Mouse (Mus musculus) lung, postnatal 25 days (tissue): ENCODE data around the gene 3110009E18Rik.

ENCODE experiments used
- DNase-seq: peaks from one replicate; pipeline ENCODE4 v3.0.0; 2022; ENCODE audit warnings: low spot score

3110009E18Rik gene

GRCm38 (mm10) chr1:120145527-120146216 lies 24.7 kb downstream of the 3110009E18Rik start:
- no peak for DNase-seq

GRCm38 (mm10) chr1:120146994-120147393 lies 26.0 kb downstream of the 3110009E18Rik start:
- DNase-seq, result no peak

- DNase-seq, result peak; percentile 14
These were observed 33.2 kb downstream of the 3110009E18Rik start for GRCm38 (mm10) chr1:120154232-120154631.

DNA sequence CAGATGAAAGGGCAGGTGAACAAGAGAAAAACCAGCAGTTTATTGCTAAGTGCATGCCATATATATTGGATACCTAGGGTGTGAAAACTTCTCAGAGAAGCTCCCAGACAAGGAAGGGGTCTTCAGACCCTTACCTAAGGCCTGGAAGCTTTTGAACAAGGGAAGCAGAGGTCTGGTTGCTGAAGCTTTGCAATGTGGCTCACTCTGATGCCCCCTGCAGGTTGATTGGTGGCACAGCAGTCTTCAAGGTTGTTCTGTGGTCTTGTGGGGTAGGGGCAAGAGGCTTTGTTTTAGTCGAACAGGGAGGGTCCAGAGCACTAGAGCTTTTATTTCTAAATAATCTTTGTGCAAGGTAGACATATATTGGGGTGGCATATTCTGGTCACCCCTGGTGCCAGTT lies 34.3 kb downstream of the 3110009E18Rik start:
- peak; percentile 10 for DNase-seq

DNA sequence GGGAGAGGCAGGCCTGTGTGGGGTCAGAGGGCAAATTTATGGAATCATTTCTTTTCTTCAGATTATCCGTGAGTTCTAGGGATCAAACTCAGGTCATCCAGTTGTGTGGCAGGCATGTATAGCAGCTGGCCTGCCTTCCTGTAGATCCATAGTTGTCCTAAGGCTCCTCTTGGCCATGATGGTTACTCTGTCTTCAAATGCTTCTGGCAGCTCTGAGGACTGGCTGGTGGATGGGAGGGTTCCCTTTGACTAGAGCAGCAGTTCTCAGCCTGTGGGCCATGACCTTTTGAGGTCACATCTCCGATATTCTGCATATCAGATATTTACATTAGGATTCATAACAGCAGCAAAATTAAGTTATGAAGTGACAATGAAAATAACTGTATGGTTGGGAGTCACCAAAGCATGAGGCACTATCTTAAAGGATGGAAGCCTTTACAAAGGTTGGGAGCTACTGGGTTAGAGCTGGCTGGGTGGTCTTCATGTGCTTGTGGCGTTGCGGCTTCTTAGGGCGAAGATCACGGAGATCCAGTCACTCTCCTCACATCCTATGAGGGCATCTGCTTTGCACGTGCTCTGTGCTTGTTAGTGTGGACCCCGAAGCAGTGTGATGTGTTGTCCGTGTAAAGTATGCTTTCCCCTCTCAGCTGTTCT lies 37.6 kb downstream of the 3110009E18Rik start:
- DNase-seq, result no peak

DNA sequence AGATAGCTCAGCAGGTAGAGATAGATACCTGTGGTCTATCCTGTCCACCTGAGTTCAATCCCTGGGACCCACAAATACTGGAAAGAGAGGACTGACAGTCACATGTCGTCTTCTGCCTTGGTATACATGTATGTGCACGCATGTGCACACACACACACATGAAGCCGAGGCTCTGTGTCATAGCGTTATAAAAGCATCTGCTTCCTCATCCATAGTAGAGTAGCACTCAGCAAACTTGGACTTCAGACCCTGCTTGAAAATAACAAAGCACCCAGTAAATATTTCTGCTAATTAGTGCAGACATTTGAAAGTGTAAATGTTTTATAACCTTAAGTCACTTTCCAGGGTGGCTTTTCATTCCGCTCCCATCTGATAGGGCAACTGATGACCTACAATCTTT lies 40.5 kb downstream of the 3110009E18Rik start:
- DNase-seq, result no peak

GRCm38 (mm10) chr1:120162616-120163015 lies 41.6 kb downstream of the 3110009E18Rik start:
- DNase-seq, result no peak

DNA sequence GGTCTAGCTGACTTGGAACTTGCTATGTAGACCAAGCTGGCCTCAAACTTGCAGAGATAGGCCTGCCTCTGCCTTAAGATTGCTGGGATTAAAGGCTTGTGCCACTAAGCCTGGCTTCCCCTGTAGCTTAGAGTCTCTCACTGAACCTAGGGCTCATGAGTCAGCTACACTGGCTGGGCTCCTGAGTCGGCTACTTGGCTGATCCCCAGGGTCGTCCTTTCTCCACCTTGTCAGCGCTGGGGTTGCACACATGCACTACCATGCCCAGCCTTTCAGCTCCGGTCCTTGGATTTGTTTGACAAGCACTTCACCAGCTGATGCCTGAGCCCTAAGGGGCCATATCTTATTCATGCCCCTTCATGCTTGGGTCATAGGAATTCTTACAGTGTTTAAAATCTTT lies 47.0 kb downstream of the 3110009E18Rik start:
- no peak for DNase-seq

GRCm38 (mm10) chr1:120168674-120169073 lies 47.7 kb downstream of the 3110009E18Rik start:
- DNase-seq, result no peak

- DNase-seq, result no peak
These were observed 49.3 kb downstream of the 3110009E18Rik start for GRCm38 (mm10) chr1:120170307-120170706.

DNA sequence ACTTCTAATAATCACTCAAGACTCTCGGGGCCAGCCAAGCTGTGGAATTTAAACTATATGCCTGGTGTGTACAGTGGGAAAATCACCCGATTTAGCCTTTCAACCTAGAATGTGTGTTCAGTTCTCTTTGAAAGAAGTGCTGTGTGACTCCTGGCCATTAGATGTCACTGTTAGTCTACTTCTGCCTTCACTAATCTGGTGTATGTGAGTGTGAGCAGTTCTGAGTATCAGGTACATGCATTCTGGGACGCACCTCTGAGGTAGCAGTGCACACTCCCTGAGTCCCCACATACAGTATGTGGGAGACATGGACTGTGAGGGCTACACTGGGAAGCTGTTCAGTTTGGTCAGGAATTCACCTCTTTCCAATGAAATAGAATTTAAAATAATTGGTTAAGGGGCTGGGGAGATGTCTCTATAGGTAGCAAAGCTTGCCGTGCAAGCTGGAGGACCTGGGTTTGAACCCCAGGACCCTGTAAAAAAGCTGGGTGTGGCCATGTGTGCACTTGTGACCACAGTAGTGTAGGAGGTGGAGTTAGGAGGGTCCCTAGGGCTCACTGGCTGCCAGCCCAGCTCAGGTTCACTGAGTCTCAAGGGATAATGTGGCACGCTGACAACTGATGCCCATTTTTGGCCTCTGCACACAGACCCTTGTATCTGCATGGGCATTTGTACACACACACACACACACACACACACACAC lies 51.0 kb downstream of the 3110009E18Rik start:
- peak; percentile 34 for DNase-seq

GRCm38 (mm10) chr1:120174991-120175390 lies 54.0 kb downstream of the 3110009E18Rik start:
- peak; percentile 10 for DNase-seq

- DNase-seq, result peak; percentile 56
These were observed 55.3 kb downstream of the 3110009E18Rik start for GRCm38 (mm10) chr1:120176313-120176712.

DNA sequence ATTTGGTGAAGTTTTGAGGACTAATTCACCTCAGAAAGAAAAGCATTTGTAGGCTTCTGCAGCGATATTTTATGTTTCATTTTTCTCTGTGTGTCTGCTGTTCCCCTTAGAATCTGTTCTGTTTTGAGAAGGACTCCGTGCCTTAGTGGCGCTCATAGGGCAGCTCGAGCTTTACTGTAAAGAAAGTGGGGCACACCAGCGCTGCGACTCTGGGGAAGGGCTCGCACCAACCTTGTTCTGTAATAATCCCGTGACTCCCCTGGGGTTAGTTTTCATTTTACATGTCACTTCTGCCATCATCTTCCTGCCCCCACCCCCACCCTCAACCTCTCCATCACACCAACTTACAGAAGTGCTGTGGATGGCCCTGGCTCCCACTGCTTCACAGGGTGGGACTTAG lies 56.2 kb downstream of the 3110009E18Rik start:
- DNase-seq, result no peak

- no peak for DNase-seq
These were observed 65.2 kb downstream of the 3110009E18Rik start for GRCm38 (mm10) chr1:120186204-120186603.

- no peak for DNase-seq
These were observed 65.7 kb downstream of the 3110009E18Rik start for GRCm38 (mm10) chr1:120186655-120187054.

- no peak for DNase-seq
These were observed 66.1 kb downstream of the 3110009E18Rik start for GRCm38 (mm10) chr1:120187059-120187458.

DNA sequence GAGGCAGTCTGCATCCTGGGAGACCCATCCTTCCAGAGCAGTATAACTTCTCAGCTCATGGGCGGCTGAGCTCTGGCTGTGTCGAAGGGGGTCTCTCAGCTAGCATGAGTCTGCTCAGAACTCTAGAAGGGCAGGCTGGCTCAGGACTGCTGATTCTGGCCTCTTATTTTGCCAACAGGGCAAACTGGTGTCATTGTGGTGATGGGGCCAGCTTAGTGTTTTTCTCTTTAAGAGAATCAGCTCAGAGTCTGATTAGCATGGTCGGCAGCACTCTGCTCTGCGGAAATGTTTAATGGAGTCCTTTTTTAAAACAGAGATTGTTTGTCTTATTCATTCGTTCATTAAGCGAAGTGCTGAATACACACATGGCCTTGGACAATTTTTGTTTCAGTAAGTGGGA lies 68.2 kb downstream of the 3110009E18Rik start:
- DNase-seq, result no peak

GRCm38 (mm10) chr1:120190300-120190699 lies 69.3 kb downstream of the 3110009E18Rik start:
- no peak for DNase-seq

DNA sequence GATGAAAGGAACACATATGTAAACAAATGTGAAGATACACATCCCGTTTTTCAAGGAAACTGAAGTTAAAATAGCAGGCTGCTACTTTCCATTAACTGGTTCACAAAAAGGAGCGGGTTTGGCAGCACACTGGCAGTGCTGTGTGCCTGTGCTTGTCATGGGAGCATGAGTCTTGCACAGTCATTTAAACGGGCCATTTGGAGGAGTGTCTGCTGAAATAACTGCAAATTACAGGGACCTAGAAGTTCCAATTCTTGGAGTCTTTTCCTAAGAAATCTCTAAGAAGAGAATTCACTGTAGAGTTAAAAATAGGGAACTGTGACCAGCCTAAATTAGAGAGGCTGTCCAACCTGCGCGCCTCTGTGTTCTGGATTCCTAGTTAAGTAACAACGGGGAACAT lies 70.0 kb downstream of the 3110009E18Rik start:
- DNase-seq, result no peak

- no peak for DNase-seq
These were observed 71.3 kb downstream of the 3110009E18Rik start for GRCm38 (mm10) chr1:120192321-120192720.

GRCm38 (mm10) chr1:120193586-120193985 lies 72.6 kb downstream of the 3110009E18Rik start:
- DNase-seq, result no peak

DNA sequence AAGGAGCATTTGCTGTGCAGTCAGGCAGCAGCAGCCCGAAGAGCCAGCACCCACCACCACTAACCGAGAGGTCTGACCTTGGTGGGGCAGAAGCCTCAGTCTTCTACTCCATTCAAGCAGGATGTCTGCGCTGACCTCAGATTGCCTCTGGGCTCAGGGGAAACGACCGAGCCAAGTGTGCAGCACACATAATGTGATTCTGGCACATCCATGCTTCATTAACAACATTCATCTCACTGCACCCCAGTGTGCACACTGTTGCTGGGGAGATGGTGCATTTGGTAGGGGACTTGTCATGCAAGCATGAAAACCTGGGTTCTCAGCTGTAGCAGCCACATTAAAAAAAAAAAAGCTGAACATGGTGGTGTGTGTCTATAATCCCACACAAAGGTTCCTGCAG lies 75.0 kb downstream of the 3110009E18Rik start:
- DNase-seq, result no peak
